Mouse (Mus musculus) midbrain, embryonic 10.5 days (tissue): ENCODE data around the gene Ctla4. TPM values are rescaled to one million over a fixed set of nuclear protein-coding genes. Genes with fewer than 3 reads are reported as not detected.

ENCODE experiments used
- DNase-seq: peaks from one replicate; pipeline ENCODE4 v3.0.0-alpha.2; 2017; ENCODE audit warnings: low spot score
- H3K27ac ChIP-seq: fragments of 300-500 bp; sonication (generic); replicated peaks from 2 replicates; pipeline ENCODE4 v1.5.1; 2016; ENCODE audit warnings: mild to moderate bottlenecking
- H3K27me3 ChIP-seq: fragments of 300-500 bp; sonication (generic); 2 replicates; pipeline ENCODE4 v1.6.1; 2016; ENCODE audit warnings: low read depth, mild to moderate bottlenecking; ENCODE audit not compliant: poor library complexity, severe bottlenecking
- H3K36me3 ChIP-seq: fragments of 300-500 bp; sonication (generic); 2 replicates; pipeline ENCODE4 v1.6.1; 2016; ENCODE audit warnings: mild to moderate bottlenecking, moderate library complexity
- H3K4me1 ChIP-seq: fragments of 300-500 bp; sonication (generic); 2 replicates; pipeline ENCODE4 v1.6.1; 2016
- H3K4me3 ChIP-seq: fragments of 300-500 bp; sonication (generic); 2 replicates; pipeline ENCODE4 v1.5.1; 2016; ENCODE audit warnings: mild to moderate bottlenecking, moderate library complexity
- H3K9me3 ChIP-seq: fragments of 300-500 bp; sonication (generic); replicated peaks from 2 replicates; pipeline ENCODE4 v1.6.1; 2016; ENCODE audit warnings: mild to moderate bottlenecking
- WGBS: fragments of 180-500 bp; shearing (Covaris S2); methylation state at CpG from one replicate; pipeline ENCODE4 v1.1.7; 2016; 5-methylcytosine and 5-hydroxymethylcytosine counted together
- polyA plus RNA-seq: library from polyadenylated mRNA; unstranded; fragments of >200 nt; fragmentation: Nextera tagmentation; extraction: Ambion mirVana; gene quantifications from 2 replicates; pipeline ENCODE4 v1.2.1, GENCODE M21; 2016

Gene Ctla4
- polyA plus RNA-seq, 1 experiment from 2014 or later, result not detected

DNA sequence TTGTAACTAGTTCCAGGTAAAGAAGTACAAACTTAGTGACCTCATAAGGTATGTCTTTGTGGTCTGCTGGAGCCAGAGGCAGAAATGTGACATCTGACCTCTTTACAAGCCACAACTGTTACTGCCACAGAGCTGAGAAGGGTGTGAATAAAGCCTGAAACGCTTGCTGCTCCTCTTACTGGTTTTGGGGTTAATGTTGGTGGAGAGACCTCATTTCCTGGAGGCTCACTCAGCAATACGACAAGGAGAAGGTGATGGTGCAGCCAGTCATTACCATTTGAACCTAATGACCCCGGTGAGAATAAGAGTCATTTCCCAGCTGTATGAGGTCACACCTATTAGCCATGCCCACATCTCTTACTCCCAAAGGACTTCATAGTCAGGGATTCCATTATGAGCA is 11.5 kb upstream of the Ctla4 start:
- H3K4me1 ChIP-seq, result no peaks in the 10 kb centered on the region
- H3K27ac ChIP-seq, result no peak overlapping the region
- no peaks in the 10 kb centered on the region for H3K36me3 ChIP-seq
- 73% methylated on average over 3 of the region's 3 CpGs for WGBS
- H3K9me3 ChIP-seq, result no peaks in the 10 kb centered on the region
- DNase-seq, result no peak
- H3K27me3 ChIP-seq, result no peaks in the 10 kb centered on the region
- no peak overlapping the region for H3K4me3 ChIP-seq

DNA sequence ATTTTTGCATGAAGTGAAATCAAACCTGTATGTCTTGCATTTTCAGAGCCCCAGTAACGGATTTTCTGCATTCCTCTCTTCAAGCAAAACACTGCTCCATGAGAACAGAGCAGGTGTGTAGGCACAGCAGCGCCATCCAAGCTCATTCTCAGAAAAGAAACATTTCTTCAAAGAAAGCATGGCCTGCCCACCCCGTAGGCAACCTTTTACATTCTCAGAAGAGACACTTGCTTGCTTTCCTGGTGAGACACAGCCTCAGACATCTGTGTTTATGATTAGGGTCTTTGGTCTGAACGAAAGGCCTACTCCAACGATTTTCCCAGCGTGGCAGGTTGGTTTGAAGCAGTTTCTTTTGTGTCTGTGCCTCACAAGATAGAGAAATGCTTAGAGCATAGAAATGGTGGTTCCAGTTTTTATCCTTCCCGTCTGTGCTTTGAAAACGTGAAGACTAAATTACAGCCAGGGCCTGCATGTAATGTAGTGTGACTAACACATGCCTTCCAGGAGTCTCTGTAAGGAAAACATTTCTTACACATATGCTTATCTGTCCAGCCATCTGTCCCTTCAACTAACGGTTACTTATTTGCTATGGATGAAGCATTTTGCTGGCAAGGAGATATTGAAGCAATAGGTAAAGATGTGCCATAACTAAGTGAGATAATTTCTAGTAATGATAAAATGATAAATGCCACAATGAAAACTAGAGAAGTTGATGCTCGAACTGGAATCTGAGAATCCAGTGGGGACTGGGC is 6.5 kb upstream of the Ctla4 start:
- Histone ChIP-seq H3K27me3 (no peaks in the 10 kb centered on the region), H3K4me3 (no peak overlapping the region), H3K4me1 (no peaks in the 10 kb centered on the region), H3K36me3 (no peaks in the 10 kb centered on the region), H3K27ac (no peak overlapping the region), H3K9me3 (no peaks in the 10 kb centered on the region)
- no peak for DNase-seq
- 85% methylated on average over 10 of the region's 10 CpGs for WGBS

DNA sequence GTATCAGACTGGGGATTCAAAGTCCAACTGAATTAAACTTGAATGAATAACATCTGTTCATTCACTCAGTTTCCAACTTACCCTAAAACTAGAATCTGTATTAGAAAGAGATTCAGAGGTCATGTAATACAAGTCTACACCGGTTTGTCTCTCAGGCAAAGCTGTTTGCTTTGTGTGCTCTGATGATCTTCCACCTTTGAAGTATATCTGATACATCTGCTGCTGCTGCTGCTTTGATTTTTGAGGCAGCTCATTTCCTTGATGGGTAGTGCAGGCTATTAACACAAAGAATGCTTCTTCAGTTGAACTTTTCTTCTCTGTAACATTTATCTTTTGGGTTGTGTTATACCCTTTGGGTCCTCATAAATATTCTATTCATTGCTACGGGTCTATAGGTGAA is 4.0 kb upstream of the Ctla4 start:
- Histone ChIP-seq H3K27ac (no peak overlapping the region), H3K27me3 (no peaks in the 10 kb centered on the region)
- WGBS, result 74% methylated on average over 2 of the region's 2 CpGs

DNA sequence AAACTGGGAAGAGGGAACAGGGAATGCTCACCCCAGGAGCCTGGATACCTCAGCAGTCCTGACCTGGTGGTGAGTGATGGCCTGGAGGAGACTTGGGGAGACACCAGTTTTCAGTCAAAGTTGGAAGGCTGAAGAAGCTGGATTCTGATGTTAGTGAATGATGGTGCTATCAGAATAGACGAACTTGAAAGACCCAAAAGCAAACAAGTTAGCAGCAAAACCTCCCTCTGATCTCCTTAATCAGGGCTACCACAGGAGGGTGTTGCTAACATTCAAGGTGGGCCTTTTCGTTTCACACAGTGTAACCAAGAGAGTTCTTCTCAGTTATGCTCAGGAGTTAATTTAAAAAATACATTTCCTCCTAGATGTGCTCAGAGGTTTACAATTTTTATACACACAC is 3.5 kb upstream of the Ctla4 start:
- DNase-seq, result no peak
- 77% methylated on average over 2 of the region's 2 CpGs for WGBS
- Histone ChIP-seq H3K27me3 (no peaks in the 10 kb centered on the region), H3K36me3 (no peaks in the 10 kb centered on the region), H3K27ac (no peak overlapping the region), H3K9me3 (no peaks in the 10 kb centered on the region), H3K4me1 (no peaks in the 10 kb centered on the region), H3K4me3 (no peak overlapping the region)

More for the DNA sequence above, 4.0 kb upstream of the Ctla4 start:
- Histone ChIP-seq H3K36me3 (no peaks in the 10 kb centered on the region), H3K4me3 (no peak overlapping the region), H3K4me1 (no peaks in the 10 kb centered on the region), H3K9me3 (no peaks in the 10 kb centered on the region)
- no peak for DNase-seq

DNA sequence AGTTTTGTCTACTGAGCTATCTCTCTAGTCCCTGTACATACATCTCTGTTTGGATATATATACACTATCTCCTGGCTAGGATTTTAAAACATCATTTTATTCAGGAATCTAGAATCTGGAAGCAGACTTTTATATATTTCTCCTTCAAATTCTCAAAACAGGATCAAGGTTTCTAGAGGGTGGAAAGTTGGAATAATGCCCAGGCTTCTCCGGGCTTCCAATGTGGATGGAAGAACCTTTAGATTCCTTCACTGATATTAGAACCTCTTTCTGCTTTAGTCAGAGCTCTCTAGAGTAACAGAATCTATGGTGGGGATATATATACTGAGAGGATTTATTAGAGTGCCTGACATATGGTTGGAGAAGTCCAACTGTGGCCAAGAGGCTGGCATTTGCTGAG is 2.2 kb upstream of the Ctla4 start:
- H3K4me3 ChIP-seq, result no peak overlapping the region
- no peak overlapping the region for H3K27ac ChIP-seq
- no peaks in the 10 kb centered on the region for H3K9me3 ChIP-seq
- H3K36me3 ChIP-seq, result no peaks in the 10 kb centered on the region
- 86% methylated on average over 1 of the region's 1 CpGs for WGBS
- H3K27me3 ChIP-seq, result no peaks in the 10 kb centered on the region
- no peaks in the 10 kb centered on the region for H3K4me1 ChIP-seq
- no peak for DNase-seq

DNA sequence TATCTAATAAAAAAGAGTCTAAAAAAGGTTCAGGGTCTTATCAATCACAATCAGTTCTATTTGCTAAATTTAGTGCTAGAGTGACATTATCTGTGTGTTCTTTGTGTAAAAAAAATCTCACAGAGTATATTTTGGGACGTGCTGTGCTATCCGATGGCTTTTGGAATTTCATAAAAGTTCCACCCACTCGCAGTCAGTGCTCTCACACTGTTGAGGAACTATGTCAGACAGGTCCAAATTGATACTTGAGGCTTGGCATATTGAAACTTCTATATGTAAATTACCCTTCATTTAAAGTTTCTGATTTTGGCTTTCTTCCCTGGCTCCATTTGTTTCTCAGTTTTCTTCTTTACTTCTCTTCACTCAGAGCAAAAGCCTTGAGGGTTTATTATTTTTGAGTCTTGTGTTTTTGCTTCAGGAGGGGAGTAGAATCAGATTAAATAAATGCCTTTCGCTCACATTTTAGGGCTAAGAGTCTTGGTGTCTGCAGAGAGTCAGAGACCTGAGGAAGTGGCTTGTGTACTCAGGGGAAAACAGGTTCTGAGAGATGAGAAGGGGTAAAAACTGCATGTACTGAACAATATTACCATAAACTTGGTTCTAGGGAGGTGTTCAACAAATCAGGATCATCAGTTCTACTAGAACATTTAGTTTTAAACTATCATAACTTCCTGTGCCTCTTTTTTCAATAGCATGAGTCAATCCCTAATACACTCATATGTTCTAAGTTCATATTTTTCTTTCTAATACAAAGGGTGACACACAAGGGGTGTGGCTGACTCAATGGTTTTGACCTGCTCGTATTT is 11.5 kb downstream of the Ctla4 start:
- Histone ChIP-seq H3K27me3 (no peaks in the 10 kb centered on the region), H3K4me1 (no peaks in the 10 kb centered on the region), H3K4me3 (no peak overlapping the region), H3K27ac (no peak overlapping the region), H3K9me3 (no peaks in the 10 kb centered on the region), H3K36me3 (no peaks in the 10 kb centered on the region)
- 90% methylated on average over 5 of the region's 5 CpGs for WGBS
- no peak for DNase-seq

DNA sequence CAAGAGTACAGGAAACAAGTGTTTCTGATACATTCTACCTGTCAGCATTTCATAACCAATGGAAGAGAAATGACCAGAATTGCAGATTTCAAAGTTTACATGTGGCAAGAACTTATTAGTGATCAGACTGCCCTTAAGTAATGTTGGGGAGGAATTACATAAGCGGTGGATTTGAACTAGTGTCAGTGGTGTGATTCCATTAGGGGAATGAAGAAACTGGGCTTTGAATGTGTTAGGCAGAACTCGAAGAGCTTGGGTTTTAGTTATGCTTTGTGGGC is 12.1 kb downstream of the Ctla4 start:
- no peaks in the 10 kb centered on the region for H3K4me1 ChIP-seq
- H3K36me3 ChIP-seq, result no peaks in the 10 kb centered on the region
- H3K27ac ChIP-seq, result no peak overlapping the region
- no peak for DNase-seq
- no peaks in the 10 kb centered on the region for H3K9me3 ChIP-seq
- 83% methylated on average over 2 of the region's 2 CpGs for WGBS
- H3K27me3 ChIP-seq, result no peaks in the 10 kb centered on the region
- no peak overlapping the region for H3K4me3 ChIP-seq

DNA sequence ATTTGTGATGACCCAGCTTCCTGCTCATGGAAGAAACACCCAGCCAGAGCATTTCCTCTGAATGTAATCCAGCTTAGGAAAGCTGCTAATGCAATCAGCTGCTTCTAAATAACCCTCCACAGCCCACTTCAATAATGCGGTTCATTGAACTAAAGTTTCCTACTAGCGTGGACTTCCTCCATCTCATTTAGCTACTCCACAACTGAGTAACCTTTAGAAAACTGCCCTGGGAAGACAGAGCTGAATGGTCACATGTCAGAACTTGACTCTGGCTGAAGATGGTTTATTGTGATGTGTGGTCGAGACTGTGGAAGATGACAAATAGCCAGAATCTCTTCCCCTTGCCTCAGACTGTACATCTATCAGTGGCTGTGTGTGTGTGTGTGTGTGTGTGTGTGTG is 12.4 kb downstream of the Ctla4 start:
- 77% methylated on average over 3 of the region's 3 CpGs for WGBS
- Histone ChIP-seq H3K27ac (no peak overlapping the region), H3K36me3 (no peaks in the 10 kb centered on the region), H3K4me3 (no peak overlapping the region), H3K4me1 (no peaks in the 10 kb centered on the region), H3K9me3 (no peaks in the 10 kb centered on the region), H3K27me3 (no peaks in the 10 kb centered on the region)
- DNase-seq, result no peak

DNA sequence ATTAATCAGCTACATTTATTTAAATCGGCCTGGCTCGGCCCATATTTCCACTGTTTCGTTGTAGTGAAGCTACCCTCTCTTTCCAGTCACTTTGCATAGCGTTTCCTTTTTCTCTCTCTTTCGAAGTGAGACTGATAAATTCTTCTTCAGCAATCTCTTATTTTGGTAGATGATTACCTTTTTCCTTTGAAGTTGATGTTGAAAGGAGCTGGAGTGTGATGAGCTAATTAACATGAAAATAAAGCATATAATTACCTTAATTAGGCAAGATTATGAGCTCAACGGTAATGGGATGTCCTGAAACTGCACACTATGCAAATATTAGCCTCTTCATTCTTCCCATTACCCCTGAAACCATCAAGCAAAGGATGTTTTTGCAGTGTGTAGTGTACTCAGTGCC is 15.7 kb downstream of the Ctla4 start:
- H3K4me1 ChIP-seq, result no peaks in the 10 kb centered on the region
- H3K27me3 ChIP-seq, result no peaks in the 10 kb centered on the region
- no peaks in the 10 kb centered on the region for H3K9me3 ChIP-seq
- H3K36me3 ChIP-seq, result no peaks in the 10 kb centered on the region
- H3K4me3 ChIP-seq, result no peak overlapping the region
- WGBS, result 84% methylated on average over 6 of the region's 6 CpGs
- H3K27ac ChIP-seq, result no peak overlapping the region
- no peak for DNase-seq

DNA sequence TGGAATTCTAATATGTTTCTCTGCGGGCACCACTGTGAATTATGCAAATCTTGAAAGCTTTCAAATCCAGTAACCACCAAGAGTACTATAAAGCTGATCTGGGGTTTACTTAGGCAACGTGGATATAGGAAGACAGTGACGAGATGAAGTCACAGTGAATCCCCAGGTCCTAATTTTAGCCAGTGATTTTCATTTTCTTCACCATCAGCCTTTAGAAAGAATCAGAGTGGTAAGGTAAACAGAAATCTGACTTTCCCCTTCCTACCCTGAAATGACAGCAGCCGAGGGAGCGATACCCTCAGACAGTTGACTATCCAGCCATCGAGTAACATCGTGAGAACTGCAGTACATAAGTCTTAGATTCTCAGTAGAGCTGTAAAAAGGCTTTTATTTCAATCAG is 16.3 kb downstream of the Ctla4 start:
- 92% methylated on average over 7 of the region's 7 CpGs for WGBS
- H3K36me3 ChIP-seq, result no peaks in the 10 kb centered on the region
- H3K27ac ChIP-seq, result no peak overlapping the region
- H3K9me3 ChIP-seq, result no peaks in the 10 kb centered on the region
- no peaks in the 10 kb centered on the region for H3K27me3 ChIP-seq
- no peak overlapping the region for H3K4me3 ChIP-seq
- H3K4me1 ChIP-seq, result no peaks in the 10 kb centered on the region
- DNase-seq, result no peak

DNA sequence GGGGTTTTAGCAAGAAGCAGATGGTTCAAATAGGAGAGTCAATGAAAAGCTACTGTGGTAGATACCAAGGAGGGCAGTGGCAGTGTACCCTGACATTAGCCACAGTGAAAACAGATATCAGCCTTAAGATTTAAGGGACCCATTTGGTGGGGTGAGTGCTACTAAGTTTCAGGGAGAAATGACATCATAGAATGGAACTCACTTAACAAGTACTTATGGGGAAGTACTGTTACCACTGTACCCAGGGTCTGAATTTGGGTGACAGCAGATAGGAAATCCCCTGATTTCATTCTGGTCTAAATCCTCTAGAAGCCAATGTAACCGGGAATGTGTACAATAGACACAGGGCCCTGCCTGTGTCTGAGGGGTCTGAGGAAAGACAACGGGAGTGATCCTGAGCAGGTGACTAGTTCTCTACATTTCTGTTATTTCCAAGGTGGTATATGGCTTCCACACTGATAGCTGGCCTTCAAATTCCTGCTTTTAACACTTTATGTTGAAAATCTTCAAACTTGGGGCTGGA is 17.7 kb downstream of the Ctla4 start:
- Histone ChIP-seq H3K9me3 (no peaks in the 10 kb centered on the region), H3K4me1 (no peaks in the 10 kb centered on the region), H3K27ac (no peak overlapping the region), H3K27me3 (no peaks in the 10 kb centered on the region), H3K36me3 (no peaks in the 10 kb centered on the region), H3K4me3 (no peak overlapping the region)
- DNase-seq, result no peak
- 91% methylated on average over 2 of the region's 2 CpGs for WGBS

DNA sequence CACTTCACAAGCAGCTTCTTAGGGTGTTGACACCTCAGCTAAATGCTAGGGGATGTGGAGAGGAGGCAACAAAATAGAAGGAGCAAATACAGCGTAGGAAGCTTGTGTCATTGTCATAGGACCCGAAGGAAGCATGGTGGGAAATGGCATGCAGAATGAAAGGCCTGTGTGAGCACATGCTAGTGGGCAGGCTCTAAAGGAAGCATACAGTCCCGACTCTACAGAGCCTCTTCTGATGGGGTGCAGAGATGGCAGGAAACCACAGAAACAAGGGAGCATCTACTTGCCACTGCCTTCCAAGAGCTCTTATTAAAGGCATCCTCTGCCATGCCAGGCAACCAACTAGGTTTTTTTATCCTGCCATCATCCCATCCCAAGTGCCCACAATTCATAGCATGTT is 20.7 kb downstream of the Ctla4 start:
- 89% methylated on average over 3 of the region's 3 CpGs for WGBS
- no peaks in the 10 kb centered on the region for H3K4me1 ChIP-seq
- no peak for DNase-seq

DNA sequence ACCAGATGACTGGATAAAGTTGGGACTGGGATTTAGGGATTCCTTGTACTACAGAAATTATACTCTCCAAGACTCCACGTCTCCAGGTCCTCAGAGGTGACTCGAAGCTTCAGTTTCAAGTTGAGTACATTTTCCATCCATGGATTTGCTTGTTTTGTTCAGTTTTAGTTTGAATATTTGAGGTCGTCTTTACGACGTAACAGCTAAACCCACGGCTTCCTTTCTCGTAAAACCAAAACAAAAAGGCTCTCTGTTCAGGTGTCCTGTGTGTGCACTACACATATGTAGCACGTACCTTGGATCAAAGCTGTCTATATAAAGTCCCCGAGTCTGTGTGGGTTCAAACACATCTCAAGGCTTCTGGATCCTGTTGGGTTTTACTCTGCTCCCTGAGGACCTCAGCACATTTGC is 22.0 kb downstream of the Ctla4 start:
- DNase-seq, result no peak
- WGBS, result 91% methylated on average over 9 of the region's 9 CpGs

More for the DNA sequence above, 20.7 kb downstream of the Ctla4 start:
- Histone ChIP-seq H3K27me3 (no peaks in the 10 kb centered on the region), H3K36me3 (no peaks in the 10 kb centered on the region), H3K27ac (no peak overlapping the region), H3K9me3 (no peaks in the 10 kb centered on the region), H3K4me3 (no peak overlapping the region)

More for the DNA sequence above, 22.0 kb downstream of the Ctla4 start:
- Histone ChIP-seq H3K4me1 (no peaks in the 10 kb centered on the region), H3K36me3 (no peaks in the 10 kb centered on the region), H3K9me3 (no peaks in the 10 kb centered on the region), H3K4me3 (no peak overlapping the region), H3K27ac (no peak overlapping the region), H3K27me3 (no peaks in the 10 kb centered on the region)
